Mouse (Mus musculus) midbrain, embryonic 16.5 days (tissue): ENCODE measurements at regions not wholly inside any gene's neighbourhood (a gene's known extent, or its start where the extent isn't known, plus 50 kb on each side); places are given as distances from the start of the nearest gene placed in this dataset.

Experiments used
- ATAC-seq: fragments of 200-750 bp; cut with Nextera tagmentation; 2 replicates; pipeline ENCODE4 v1.8.0; 2017; ENCODE audit warnings: moderate TSS enrichment
- H3K27ac ChIP-seq: fragments of 300-500 bp; sonication (generic); 2 replicates; pipeline ENCODE4 v1.5.1; 2014; ENCODE audit warnings: mild to moderate bottlenecking, low read length, mixed read lengths
- H3K27me3 ChIP-seq: fragments of 300-500 bp; sonication (generic); 2 replicates; pipeline ENCODE4 v1.6.1; 2014; ENCODE audit warnings: low read depth, low read length, mixed read lengths; ENCODE audit not compliant: control insufficient read depth, insufficient read depth
- H3K36me3 ChIP-seq: fragments of 300-500 bp; sonication (generic); 2 replicates; pipeline ENCODE4 v1.6.1; 2014; ENCODE audit warnings: mild to moderate bottlenecking, low read length, moderate library complexity, mixed read lengths; ENCODE audit not compliant: control insufficient read depth, insufficient read depth
- H3K4me1 ChIP-seq: fragments of 300-500 bp; sonication (generic); 2 replicates; pipeline ENCODE4 v1.6.1; 2014; ENCODE audit warnings: mild to moderate bottlenecking, low read length, mixed read lengths; ENCODE audit not compliant: control insufficient read depth, insufficient read depth
- H3K4me2 ChIP-seq: fragments of 300-500 bp; sonication (generic); 2 replicates; pipeline ENCODE4 v1.6.1; 2014; ENCODE audit warnings: mild to moderate bottlenecking, low read length, mixed read lengths
- H3K4me3 ChIP-seq: fragments of 300-500 bp; sonication (generic); 2 replicates; pipeline ENCODE4 v1.5.1; 2014; ENCODE audit warnings: low read depth, mild to moderate bottlenecking, low read length, moderate library complexity, mixed read lengths
- H3K9ac ChIP-seq: fragments of 300-500 bp; sonication (generic); 2 replicates; pipeline ENCODE4 v1.6.1; 2014; ENCODE audit warnings: low read depth, low read length, mixed read lengths
- H3K9me3 ChIP-seq: fragments of 300-500 bp; sonication (generic); replicated peaks from 2 replicates; pipeline ENCODE4 v1.6.1; 2014; ENCODE audit warnings: mild to moderate bottlenecking, low read length, mixed read lengths; ENCODE audit not compliant: control insufficient read depth, poor library complexity, severe bottlenecking
- WGBS: fragments of 180-500 bp; shearing (Covaris S2); extraction: QIAGEN DNeasy Blood & Tissue Kit; methylation state at CpG from one replicate; pipeline ENCODE4 v1.1.7; 2014; 5-methylcytosine and 5-hydroxymethylcytosine counted together

DNA sequence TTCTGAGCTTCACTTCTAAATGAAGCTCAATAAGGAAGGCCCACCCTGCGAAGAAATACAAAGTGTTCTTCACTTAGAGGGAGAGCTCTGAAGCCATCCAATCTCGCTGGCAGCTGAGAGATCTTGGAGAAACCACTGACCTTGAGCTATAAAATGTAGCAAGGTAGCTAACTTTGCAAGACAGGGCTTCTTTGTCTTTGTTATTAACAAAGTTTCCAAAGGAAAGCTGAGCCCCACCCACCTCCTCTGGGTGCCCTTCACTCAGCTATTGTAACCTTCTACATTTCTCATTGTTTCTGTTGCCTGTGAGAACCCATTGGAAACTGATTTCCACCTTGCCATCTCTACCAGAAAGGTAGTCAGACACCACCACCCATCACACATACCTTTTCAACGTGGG is 57.2 kb upstream of the Usp9x start:
- ATAC-seq: no peak
- no peak overlapping the region for H3K9ac ChIP-seq
- no peak overlapping the region for H3K27ac ChIP-seq
- H3K4me3 ChIP-seq: no peak overlapping the region
- WGBS: 72% methylated on average over 3 of the region's 3 CpGs
- H3K4me1 ChIP-seq: no peaks in the 10 kb centered on the region
- H3K4me2 ChIP-seq: no peak overlapping the region
- no peaks in the 10 kb centered on the region for H3K36me3 ChIP-seq
- H3K27me3 ChIP-seq: no peaks in the 10 kb centered on the region
- no peaks in the 10 kb centered on the region for H3K9me3 ChIP-seq

DNA sequence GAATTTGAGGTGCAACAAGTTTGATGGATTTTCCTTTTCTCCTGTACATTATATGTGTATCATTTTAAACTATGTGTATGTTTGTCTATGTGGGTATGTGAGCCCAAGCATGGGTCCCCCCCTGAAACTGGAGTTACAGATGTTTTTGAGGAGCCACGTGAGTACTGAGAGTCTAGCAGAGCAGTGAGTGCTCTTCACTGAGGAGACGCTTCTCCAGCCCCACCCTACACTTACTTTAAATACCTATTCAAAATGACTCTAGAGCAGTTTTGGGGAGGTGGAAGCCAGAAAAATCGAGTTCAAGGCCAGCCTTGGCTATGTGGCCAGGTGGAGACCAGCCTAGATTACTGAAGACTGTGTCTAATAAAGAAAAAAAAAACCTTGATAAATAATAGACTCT is 58.2 kb upstream of the Usp9x start:
- ATAC-seq: no peak
- 76% methylated on average over 3 of the region's 3 CpGs for WGBS
- Histone ChIP-seq H3K4me2 (no peak overlapping the region), H3K27ac (no peak overlapping the region), H3K9me3 (no peaks in the 10 kb centered on the region), H3K27me3 (no peaks in the 10 kb centered on the region), H3K36me3 (no peaks in the 10 kb centered on the region), H3K4me3 (no peak overlapping the region), H3K9ac (no peak overlapping the region), H3K4me1 (no peaks in the 10 kb centered on the region)

DNA sequence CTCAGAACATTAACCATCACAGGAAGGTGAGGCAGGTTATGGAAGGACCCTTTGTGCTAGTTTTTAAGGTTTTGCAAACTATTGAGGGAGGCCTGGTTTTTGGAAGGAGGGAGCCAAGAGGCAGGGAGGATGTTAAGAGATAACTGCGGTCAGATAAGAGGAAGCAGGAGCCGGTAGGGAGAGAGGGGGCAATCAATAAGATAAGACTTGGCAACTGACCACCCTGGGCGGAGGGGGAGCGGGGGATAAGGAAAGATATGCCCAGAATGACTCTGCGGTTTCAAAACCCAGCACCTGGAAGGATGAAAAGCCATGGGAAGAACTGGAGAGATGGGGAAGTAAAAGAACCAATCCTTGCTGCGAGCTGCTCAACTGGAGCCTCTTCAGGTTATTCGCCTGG is 80.5 kb upstream of the Usp9x start:
- Histone ChIP-seq H3K27ac (no peak overlapping the region), H3K9me3 (no peaks in the 10 kb centered on the region), H3K36me3 (no peaks in the 10 kb centered on the region), H3K4me1 (no peaks in the 10 kb centered on the region), H3K9ac (no peak overlapping the region), H3K4me2 (no peak overlapping the region), H3K4me3 (no peak overlapping the region), H3K27me3 (no peaks in the 10 kb centered on the region)
- 92% methylated on average over 7 of the region's 7 CpGs for WGBS
- no peak for ATAC-seq

DNA sequence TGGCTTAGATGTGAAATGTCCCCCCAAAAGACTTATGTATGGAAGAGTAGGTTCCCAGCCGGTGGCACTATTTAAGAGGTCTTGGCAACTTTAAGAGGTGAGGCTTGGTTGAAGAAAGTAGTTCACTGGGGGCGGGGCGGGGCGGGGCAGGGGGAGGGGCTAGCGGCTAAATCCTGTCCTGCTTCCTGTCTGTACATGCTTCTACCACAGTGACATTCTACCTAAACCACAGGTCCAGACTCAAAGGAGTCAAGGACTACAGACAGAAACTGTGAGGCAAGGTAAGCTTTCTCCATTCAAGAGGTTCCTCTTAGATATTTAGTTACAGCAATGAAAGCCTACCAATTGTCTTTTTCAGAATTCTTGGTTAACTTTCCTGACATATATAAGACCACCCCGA is 93.6 kb upstream of the Usp9x start:
- Histone ChIP-seq H3K27ac (no peak overlapping the region), H3K9ac (no peak overlapping the region), H3K4me3 (no peak overlapping the region), H3K4me1 (no peaks in the 10 kb centered on the region), H3K36me3 (no peaks in the 10 kb centered on the region), H3K4me2 (no peak overlapping the region), H3K27me3 (no peaks in the 10 kb centered on the region), H3K9me3 (no peaks in the 10 kb centered on the region)
- no peak for ATAC-seq
- 64% methylated on average over 6 of the region's 6 CpGs for WGBS

DNA sequence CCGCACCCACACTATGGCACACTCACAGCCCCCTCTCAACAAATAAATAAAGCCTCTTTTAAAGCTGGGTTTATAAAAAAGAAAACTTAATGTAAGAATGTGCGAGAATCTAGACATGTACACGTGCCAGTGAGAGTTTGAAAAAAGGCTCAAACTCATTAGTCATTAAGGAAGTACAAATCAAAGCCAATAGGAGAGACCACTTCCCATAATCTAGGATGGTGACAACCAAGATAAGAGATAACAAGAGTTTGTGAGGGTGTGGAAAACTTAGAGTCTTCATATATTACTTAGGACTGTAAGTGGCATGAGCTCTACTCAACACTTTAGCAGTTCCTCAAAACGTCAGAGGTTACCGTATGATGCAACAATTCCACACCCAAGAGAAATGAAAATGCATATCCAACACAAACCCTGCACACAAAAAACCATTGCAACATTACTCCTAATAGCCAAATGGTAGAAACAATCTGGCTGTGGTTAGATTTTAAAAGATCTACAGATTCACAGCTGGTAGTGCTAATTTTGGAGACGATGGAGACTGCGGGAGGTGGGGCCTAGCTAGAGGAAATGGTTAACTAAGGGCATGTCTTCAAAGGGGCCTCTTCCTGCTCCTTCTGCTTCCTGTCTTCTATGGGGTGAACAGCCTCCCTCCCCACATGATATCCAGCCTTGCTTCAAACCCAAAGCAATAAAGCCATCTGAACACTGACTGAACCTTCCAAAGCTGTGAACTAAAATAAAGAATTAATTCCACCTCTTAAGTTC is 102.1 kb upstream of the Usp9x start:
- H3K9me3 ChIP-seq: no peaks in the 10 kb centered on the region
- H3K4me3 ChIP-seq: no peak overlapping the region
- no peak overlapping the region for H3K9ac ChIP-seq
- no peak overlapping the region for H3K27ac ChIP-seq
- H3K4me1 ChIP-seq: no peaks in the 10 kb centered on the region
- no peaks in the 10 kb centered on the region for H3K36me3 ChIP-seq
- 87% methylated on average over 7 of the region's 7 CpGs for WGBS
- no peaks in the 10 kb centered on the region for H3K27me3 ChIP-seq
- no peak overlapping the region for H3K4me2 ChIP-seq
- no peak for ATAC-seq

DNA sequence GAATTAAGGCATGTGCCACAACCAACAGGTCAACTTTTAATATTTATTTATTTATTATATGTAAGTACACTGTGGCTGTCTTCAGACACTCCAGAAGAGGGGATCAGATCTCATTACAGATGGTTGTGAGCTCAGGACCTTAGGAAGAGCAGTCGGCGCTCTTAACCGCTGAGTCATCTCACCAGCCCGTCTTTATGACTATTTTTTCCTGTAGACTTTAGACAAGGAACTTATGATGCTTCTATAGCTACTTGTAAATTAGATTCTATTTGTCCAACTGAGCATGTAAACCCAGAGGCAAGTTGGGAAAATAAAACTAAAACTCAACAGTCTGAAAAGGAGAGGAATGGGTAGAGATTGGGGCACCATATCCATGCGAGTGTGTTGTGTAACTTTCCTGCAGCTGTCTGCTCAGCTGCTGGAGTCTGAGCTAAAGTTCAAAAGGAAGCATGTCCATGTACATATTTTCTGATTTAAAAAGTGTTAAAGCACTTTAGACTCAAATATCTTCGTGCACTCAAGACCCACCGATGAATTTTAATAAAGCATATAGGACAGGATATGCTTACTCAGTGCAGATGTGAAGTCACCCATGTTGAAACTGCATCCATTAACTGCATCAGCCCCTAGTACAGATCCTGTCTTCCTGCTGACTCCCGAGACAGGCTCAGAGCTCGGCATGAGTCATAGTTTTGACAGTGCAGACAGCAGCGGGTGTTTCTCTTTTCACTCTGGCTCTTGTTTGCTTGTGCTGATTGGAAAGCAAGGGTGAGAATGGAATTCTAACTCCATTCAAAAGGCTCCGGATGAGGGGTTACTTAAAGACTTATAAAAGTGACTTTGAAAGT is 111.6 kb upstream of the Usp9x start:
- 71% methylated on average over 11 of the region's 11 CpGs for WGBS
- no peaks in the 10 kb centered on the region for H3K9me3 ChIP-seq
- no peak overlapping the region for H3K27ac ChIP-seq
- H3K36me3 ChIP-seq: no peaks in the 10 kb centered on the region
- H3K9ac ChIP-seq: no peak overlapping the region
- no peaks in the 10 kb centered on the region for H3K4me1 ChIP-seq
- ATAC-seq: no peak
- H3K27me3 ChIP-seq: no peaks in the 10 kb centered on the region
- H3K4me3 ChIP-seq: no peak overlapping the region
- no peak overlapping the region for H3K4me2 ChIP-seq

DNA sequence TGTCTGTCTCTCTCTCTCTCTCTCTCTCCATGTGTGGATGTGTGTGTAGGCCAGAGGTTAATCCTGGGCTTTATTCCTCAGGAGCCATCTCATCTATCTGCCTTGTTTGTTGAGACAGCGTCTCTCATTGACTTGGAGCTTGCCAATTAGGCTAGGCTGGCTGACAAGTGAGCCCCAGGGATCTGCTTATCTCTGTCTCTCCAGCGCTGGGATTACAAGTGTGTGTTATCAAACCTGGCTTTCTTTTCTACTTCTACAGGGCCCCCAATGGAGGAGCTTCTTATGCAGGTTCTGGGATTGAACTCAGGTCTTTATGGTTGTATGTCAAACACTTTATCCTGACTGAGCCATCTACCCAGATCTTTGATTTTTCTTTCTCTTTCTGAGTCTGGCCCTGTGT is 112.4 kb upstream of the Usp9x start:
- no peak overlapping the region for H3K9ac ChIP-seq
- ATAC-seq: no peak
- H3K4me2 ChIP-seq: no peak overlapping the region
- no peaks in the 10 kb centered on the region for H3K4me1 ChIP-seq
- 36% methylated on average over 2 of the region's 2 CpGs for WGBS
- H3K27me3 ChIP-seq: no peaks in the 10 kb centered on the region
- H3K36me3 ChIP-seq: no peaks in the 10 kb centered on the region
- H3K4me3 ChIP-seq: no peak overlapping the region
- no peaks in the 10 kb centered on the region for H3K9me3 ChIP-seq
- no peak overlapping the region for H3K27ac ChIP-seq

DNA sequence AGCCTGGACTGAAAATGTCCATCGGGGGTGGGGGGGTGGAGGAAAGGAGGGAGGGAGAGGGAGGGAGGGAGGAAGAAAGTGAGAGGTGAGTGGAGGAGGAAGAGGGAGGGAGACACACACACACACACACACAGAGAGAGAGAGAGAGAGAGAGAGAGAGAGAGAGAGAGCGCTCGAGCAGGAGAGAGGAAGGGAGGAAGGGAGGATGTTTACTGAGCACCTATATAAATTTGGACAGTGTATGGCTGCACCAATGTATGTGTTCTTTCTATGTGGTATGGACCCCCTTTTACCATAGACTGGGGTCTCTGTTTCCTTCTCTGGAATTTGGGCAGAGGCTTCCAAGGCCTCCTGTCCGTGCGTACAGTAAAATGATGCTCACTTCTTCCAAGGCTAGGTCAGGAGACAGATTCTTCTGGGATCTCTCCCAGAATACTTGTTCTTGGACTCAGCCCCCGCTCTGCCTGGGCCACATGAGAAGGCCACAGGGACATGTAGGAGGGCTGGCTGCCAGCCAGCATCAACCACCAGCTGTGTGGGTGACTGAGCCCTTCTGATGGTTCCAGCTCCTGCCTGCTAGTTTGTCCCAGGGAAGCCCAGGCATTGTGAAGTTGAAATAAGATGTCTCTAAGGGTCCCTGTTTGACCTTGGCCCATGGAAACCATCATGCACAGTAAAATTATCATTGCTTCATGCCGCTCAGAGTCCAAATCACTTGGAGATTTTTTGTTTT is 120.2 kb upstream of the Usp9x start:
- H3K4me1 ChIP-seq: no peaks in the 10 kb centered on the region
- 59% methylated on average over 7 of the region's 7 CpGs for WGBS
- H3K36me3 ChIP-seq: no peaks in the 10 kb centered on the region
- H3K9ac ChIP-seq: no peak overlapping the region
- H3K4me3 ChIP-seq: no peak overlapping the region
- no peak overlapping the region for H3K27ac ChIP-seq
- H3K27me3 ChIP-seq: no peaks in the 10 kb centered on the region
- ATAC-seq: no peak
- H3K4me2 ChIP-seq: no peak overlapping the region
- H3K9me3 ChIP-seq: no peaks in the 10 kb centered on the region

DNA sequence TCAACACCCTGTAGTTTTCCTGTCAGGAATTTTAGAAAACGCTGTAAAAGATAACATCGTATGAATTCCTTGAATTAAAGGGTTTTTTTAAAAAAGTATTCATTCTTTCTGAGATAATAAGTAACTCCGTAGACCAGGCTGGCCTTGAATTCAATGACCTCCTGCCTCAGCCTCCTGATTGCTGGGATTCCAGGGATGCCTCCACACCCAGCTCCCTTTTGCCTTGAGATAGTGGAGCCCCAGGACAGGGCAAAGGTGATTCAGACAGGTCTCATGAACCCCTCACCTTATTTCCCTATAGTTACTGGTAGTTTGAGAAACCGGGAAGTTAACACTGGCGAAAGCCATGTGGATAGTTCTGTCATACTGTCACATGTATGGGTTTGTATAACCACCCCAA is 128.8 kb upstream of the Usp9x start:
- H3K4me1 ChIP-seq: no peaks in the 10 kb centered on the region
- no peak overlapping the region for H3K4me2 ChIP-seq
- 92% methylated on average over 5 of the region's 5 CpGs for WGBS
- no peaks in the 10 kb centered on the region for H3K36me3 ChIP-seq
- H3K9ac ChIP-seq: no peak overlapping the region
- no peaks in the 10 kb centered on the region for H3K9me3 ChIP-seq
- H3K27ac ChIP-seq: no peak overlapping the region
- no peak overlapping the region for H3K4me3 ChIP-seq
- H3K27me3 ChIP-seq: no peaks in the 10 kb centered on the region
- ATAC-seq: no peak
